Mouse (Mus musculus): Measurements from ENCODE around the gene Dgcr2. TPM values are rescaled to one million over a fixed set of nuclear protein-coding genes. Genes with fewer than 3 reads are reported as not detected.

Dgcr2 gene
- polyA plus RNA-seq, 1 experiment from 2014 or later: 75.3 TPM

GRCm38 (mm10) chr16:17921325-17922162 lies 23.2 kb upstream of the Dgcr2 start:
- Histone ChIP-seq H3K9ac (ENCODE audit: low read length) (peak overlapping the region; percentile 68), H3K9me3 (replicated peaks; ENCODE audit: control insufficient read depth, low read length) (no peaks in the 10 kb centered on the region), H3K36me3 (ENCODE audit: control insufficient read depth, insufficient read depth, low read length) (peaks cover 20% of the 10 kb centered on the region), H3K4me2 (ENCODE audit: low read length) (peak overlapping the region; percentile 86), H3K4me1 (ENCODE audit: control insufficient read depth, insufficient read depth, low read length) (peaks cover 10% of the 10 kb centered on the region), H3K4me3 (ENCODE audit: low read depth, low read length) (peak overlapping the region; percentile 49), H3K27ac (ENCODE audit: low read depth, low read length) (peak overlapping the region; percentile 89), H3K27me3 (replicated peaks; ENCODE audit: control insufficient read depth, insufficient read depth, low read length) (peaks cover 17% of the 10 kb centered on the region)
- peak; percentile 97 for ATAC-seq
- WGBS: 2% methylated on average over 46 of the region's 47 CpGs
- peak; percentile 99 for DNase-seq (ENCODE audit: low spot score)

- Histone ChIP-seq H3K9me3 (replicated peaks; ENCODE audit: control insufficient read depth, low read length) (no peaks in the 10 kb centered on the region), H3K27ac (ENCODE audit: low read depth, low read length) (no peak overlapping the region), H3K4me2 (ENCODE audit: low read length) (peak overlapping the region; percentile 86; the same call in 1 of the 2 replicates), H3K36me3 (ENCODE audit: control insufficient read depth, insufficient read depth, low read length) (peaks cover 11% of the 10 kb centered on the region), H3K4me3 (ENCODE audit: low read depth, low read length) (no peak overlapping the region), H3K27me3 (replicated peaks; ENCODE audit: control insufficient read depth, insufficient read depth, low read length) (peaks cover 27% of the 10 kb centered on the region), H3K9ac (ENCODE audit: low read length) (peak overlapping the region; percentile 68), H3K4me1 (ENCODE audit: control insufficient read depth, insufficient read depth, low read length) (peaks cover 10% of the 10 kb centered on the region)
- ATAC-seq: no peak
- no peak for DNase-seq (ENCODE audit: low spot score)
- WGBS: 5% methylated on average over 20 of the region's 20 CpGs
Measured at GRCm38 (mm10) chr16:17920586-17920985, 22.2 kb upstream of the Dgcr2 start.

GRCm38 (mm10) chr16:17914307-17915249 lies 16.2 kb upstream of the Dgcr2 start, which contains the start of gene Gsc2:
Gene Gsc2, minus strand, starts transcription at chr16:17915059.
- DNase-seq (ENCODE audit: low spot score): peak; percentile 42
- no peak for ATAC-seq
- under 1% methylated on average over 105 of the region's 106 CpGs for WGBS
- Histone ChIP-seq H3K4me3 (ENCODE audit: low read depth, low read length) (peak within 1 kb of the TSS; percentile 31), H3K4me1 (ENCODE audit: control insufficient read depth, insufficient read depth, low read length) (peaks cover 9% of the 10 kb centered on the region), H3K27ac (ENCODE audit: low read depth, low read length) (no peak within 1 kb of the TSS), H3K9ac (ENCODE audit: low read length) (peak within 1 kb of the TSS; percentile 32), H3K36me3 (ENCODE audit: control insufficient read depth, insufficient read depth, low read length) (no peaks in the 10 kb centered on the region), H3K9me3 (replicated peaks; ENCODE audit: control insufficient read depth, low read length) (no peaks in the 10 kb centered on the region), H3K4me2 (ENCODE audit: low read length) (peak within 1 kb of the TSS; percentile 48), H3K27me3 (replicated peaks; ENCODE audit: control insufficient read depth, insufficient read depth, low read length) (peaks cover 55% of the 10 kb centered on the region)

- DNase-seq (ENCODE audit: low spot score): peak; percentile 99
Measured at GRCm38 (mm10) chr16:17911052-17911595, 12.8 kb upstream of the Dgcr2 start, which contains the start of gene Ess2. Gene Ess2, minus strand, starts transcription at chr16:17911348.

GRCm38 (mm10) chr16:17896091-17896490 lies 2.3 kb downstream of the Dgcr2 start:
- Histone ChIP-seq H3K36me3 (ENCODE audit: control insufficient read depth, insufficient read depth, low read length) (peaks cover 29% of the 10 kb centered on the region), H3K9ac (ENCODE audit: low read length) (no peak overlapping the region), H3K4me3 (ENCODE audit: low read depth, low read length) (no peak overlapping the region), H3K27ac (ENCODE audit: low read depth, low read length) (no peak overlapping the region), H3K4me1 (ENCODE audit: control insufficient read depth, insufficient read depth, low read length) (peaks cover 3% of the 10 kb centered on the region; the same call in 1 of the 2 replicates), H3K4me2 (ENCODE audit: low read length) (no peak overlapping the region), H3K9me3 (replicated peaks; ENCODE audit: control insufficient read depth, low read length) (no peaks in the 10 kb centered on the region), H3K27me3 (replicated peaks; ENCODE audit: control insufficient read depth, insufficient read depth, low read length) (no peaks in the 10 kb centered on the region)
- ATAC-seq: no peak
- DNase-seq (ENCODE audit: low spot score): no peak

More at GRCm38 (mm10) chr16:17911052-17911595, 12.8 kb upstream of the Dgcr2 start, which contains the start of gene Ess2:
- Histone ChIP-seq H3K4me2 (ENCODE audit: low read length) (peak within 1 kb of the TSS; percentile 71), H3K27me3 (replicated peaks; ENCODE audit: control insufficient read depth, insufficient read depth, low read length) (peaks cover 42% of the 10 kb centered on the region), H3K4me3 (ENCODE audit: low read depth, low read length) (peak within 1 kb of the TSS; percentile 72), H3K36me3 (ENCODE audit: control insufficient read depth, insufficient read depth, low read length) (peaks cover 33% of the 10 kb centered on the region), H3K27ac (ENCODE audit: low read depth, low read length) (no peak within 1 kb of the TSS), H3K9me3 (replicated peaks; ENCODE audit: control insufficient read depth, low read length) (no peaks in the 10 kb centered on the region), H3K9ac (ENCODE audit: low read length) (peak within 1 kb of the TSS; percentile 82), H3K4me1 (ENCODE audit: control insufficient read depth, insufficient read depth, low read length) (peaks cover 9% of the 10 kb centered on the region)
- peak; percentile 97 for ATAC-seq
- WGBS: under 1% methylated on average over 35 of the region's 35 CpGs

- no peak within 1 kb of the TSS for H3K4me3 ChIP-seq (ENCODE audit: low read depth, low read length)
- no peak for DNase-seq (ENCODE audit: low spot score)
- no peaks in the 10 kb centered on the region for H3K9me3 ChIP-seq (replicated peaks; ENCODE audit: control insufficient read depth, low read length)
- ATAC-seq: no peak
- H3K4me2 ChIP-seq (ENCODE audit: low read length): no peak within 1 kb of the TSS
- H3K27ac ChIP-seq (ENCODE audit: low read depth, low read length): no peak within 1 kb of the TSS
- WGBS: 90% methylated on average over 2 of the region's 2 CpGs
- peaks cover 14% of the 10 kb centered on the region for H3K4me1 ChIP-seq (ENCODE audit: control insufficient read depth, insufficient read depth, low read length)
- no peak within 1 kb of the TSS for H3K9ac ChIP-seq (ENCODE audit: low read length)
- no peaks in the 10 kb centered on the region for H3K27me3 ChIP-seq (replicated peaks; ENCODE audit: control insufficient read depth, insufficient read depth, low read length)
- peaks cover 9% of the 10 kb centered on the region for H3K36me3 ChIP-seq (ENCODE audit: control insufficient read depth, insufficient read depth, low read length)
Measured at GRCm38 (mm10) chr16:17893923-17894322, 4.4 kb downstream of the Dgcr2 start, which contains the start of gene Tssk1. Gene Tssk1, plus strand, starts transcription at chr16:17894223.

- Histone ChIP-seq H3K27me3 (replicated peaks; ENCODE audit: control insufficient read depth, insufficient read depth, low read length) (no peaks in the 10 kb centered on the region), H3K4me1 (ENCODE audit: control insufficient read depth, insufficient read depth, low read length) (peaks cover 14% of the 10 kb centered on the region), H3K9ac (ENCODE audit: low read length) (no peak overlapping the region), H3K4me2 (ENCODE audit: low read length) (no peak overlapping the region), H3K9me3 (replicated peaks; ENCODE audit: control insufficient read depth, low read length) (no peaks in the 10 kb centered on the region), H3K36me3 (ENCODE audit: control insufficient read depth, insufficient read depth, low read length) (0 out of 2 replicates have a peak, but pooled peaks cover 3% of the 10 kb centered on the region), H3K4me3 (ENCODE audit: low read depth, low read length) (no peak overlapping the region), H3K27ac (ENCODE audit: low read depth, low read length) (no peak overlapping the region)
- DNase-seq (ENCODE audit: low spot score) (no peak), ATAC-seq (no peak)
- 58% methylated on average over 3 of the region's 3 CpGs for whole genome bisulfite sequencing
Measured at GRCm38 (mm10) chr16:17892606-17893005, 5.8 kb downstream of the Dgcr2 start.

GRCm38 (mm10) chr16:17891567-17891959 lies 6.8 kb downstream of the Dgcr2 start, which contains the start of gene Gm20518:
Gene Gm20518, minus strand, starts transcription at chr16:17891671.
- peak within 1 kb of the TSS; percentile 95 for H3K4me2 ChIP-seq (ENCODE audit: low read length)
- no peaks in the 10 kb centered on the region for H3K9me3 ChIP-seq (replicated peaks; ENCODE audit: control insufficient read depth, low read length)
- peak within 1 kb of the TSS; percentile 94 for H3K27ac ChIP-seq (ENCODE audit: low read depth, low read length)
- H3K4me1 ChIP-seq (ENCODE audit: control insufficient read depth, insufficient read depth, low read length): peaks cover 16% of the 10 kb centered on the region
- H3K9ac ChIP-seq (ENCODE audit: low read length): peak within 1 kb of the TSS; percentile 99
- DNase-seq (ENCODE audit: low spot score): peak; percentile 99
- H3K27me3 ChIP-seq (replicated peaks; ENCODE audit: control insufficient read depth, insufficient read depth, low read length): no peaks in the 10 kb centered on the region
- no peaks in the 10 kb centered on the region for H3K36me3 ChIP-seq (ENCODE audit: control insufficient read depth, insufficient read depth, low read length)
- WGBS: under 1% methylated on average over 30 of the region's 38 CpGs
- H3K4me3 ChIP-seq (ENCODE audit: low read depth, low read length): peak within 1 kb of the TSS; percentile 97
- peak; percentile 97 for ATAC-seq
